Mouse (Mus musculus): ENCODE measurements around the gene Tdrkh. TPM values are rescaled to one million over a fixed set of nuclear protein-coding genes. Genes with fewer than 3 reads are reported as not detected.

Tdrkh gene
- 10 to 100 TPM; 35.2 to 36.0 TPM for total RNA-seq (2021)
- long read RNA-seq, experiment 1, full-length matches to known transcripts: 19 of 30 reads
- long read RNA-seq, experiment 1, partial matches to known transcripts: 2 of 30 reads
- long read RNA-seq, experiment 1, other reads (novel, unspliced or antisense): 9 of 30 reads
- long read RNA-seq, experiment 2, full-length matches to known transcripts: 19 of 27 reads
- long read RNA-seq, experiment 2, partial matches to known transcripts: 2 of 27 reads
- long read RNA-seq, experiment 2, other reads (novel, unspliced or antisense): 6 of 27 reads

DNA sequence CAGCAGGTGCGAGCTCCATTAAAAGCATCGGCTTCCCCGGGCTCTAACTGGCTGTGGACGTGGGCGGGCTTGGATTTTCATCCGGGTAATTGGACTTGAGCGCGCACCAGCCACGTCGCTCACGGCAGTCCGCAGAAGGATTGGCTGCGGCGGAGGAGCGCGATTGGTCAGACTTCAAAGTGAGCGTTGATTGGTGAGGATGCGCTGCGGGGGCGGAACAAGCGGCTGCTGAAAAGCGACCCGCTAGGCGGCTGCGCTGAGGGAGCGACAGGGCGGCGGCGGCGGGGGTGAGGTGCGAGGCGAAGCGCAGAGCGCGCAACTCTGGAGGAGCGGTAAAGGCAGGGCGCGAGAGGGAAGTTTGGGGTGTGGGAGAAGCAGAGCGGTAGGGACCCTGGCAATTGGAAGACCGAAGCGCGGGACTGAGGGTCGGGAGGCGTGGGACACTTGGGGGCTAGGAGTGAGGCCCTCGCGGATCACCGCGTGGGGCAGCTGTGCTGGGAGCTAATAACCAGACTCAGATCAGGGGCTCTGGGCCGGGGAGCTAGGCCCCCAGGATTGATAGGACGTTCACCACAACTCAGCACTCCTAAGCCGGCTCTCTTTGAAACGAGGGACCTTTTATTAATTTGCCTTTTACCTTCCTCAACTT, at the start of gene Tdrkh:
Tdrkh (plus strand) TSS at position 243 of the 649 bp plus-strand sequence.
- DNase-seq (ENCODE audit: low spot score in 2 of 2): peak; percentile 99
- intact Hi-C loops (cut with DNase I): loop anchor here (2.0 kb wide), 1 partner anchor 46 kb away; no protein-coding TSS in a partner anchor

DNA sequence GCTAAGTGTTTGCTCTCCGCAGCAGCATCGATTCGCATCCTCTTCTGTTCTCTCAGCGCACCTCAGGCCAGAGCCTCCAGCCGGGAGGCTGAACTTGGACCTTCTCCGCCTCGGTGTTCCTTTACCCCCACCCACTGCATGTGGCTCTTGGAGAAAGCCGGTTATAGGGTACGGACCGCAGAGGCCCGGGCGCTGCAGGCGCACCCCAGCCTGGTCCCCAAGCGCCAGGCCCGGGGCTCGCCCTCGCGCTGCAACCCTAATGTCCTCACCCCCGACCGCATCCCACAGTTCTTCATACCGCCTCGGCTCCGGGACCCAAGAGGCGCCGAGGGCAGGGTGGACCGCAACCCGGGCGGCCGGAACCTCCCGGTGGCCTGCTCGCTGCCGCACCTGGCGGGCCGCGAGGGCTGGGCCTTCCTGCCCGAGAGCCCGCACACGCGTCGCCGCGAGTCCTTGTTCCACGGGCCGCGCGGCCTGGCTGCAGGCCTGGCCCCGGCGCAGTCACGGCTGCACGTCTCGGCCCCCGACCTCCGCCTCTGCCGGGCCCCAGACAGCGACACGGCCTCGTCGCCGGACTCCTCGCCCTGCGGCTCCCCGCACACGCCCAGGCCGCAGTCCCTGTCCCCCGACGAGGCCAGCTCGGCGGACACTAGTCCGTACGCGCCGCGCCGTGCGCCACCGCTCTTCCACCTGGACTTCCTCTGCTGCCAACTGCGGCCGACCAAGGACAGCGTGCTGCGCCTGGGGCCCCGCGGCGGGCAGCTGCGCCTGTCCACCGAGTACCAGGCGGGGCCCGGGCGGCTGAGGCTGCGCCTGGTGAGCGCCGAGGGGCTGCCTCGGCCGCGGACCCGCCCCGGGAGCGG, 49.6 kb upstream of the Tdrkh start:
- intact Hi-C loops (cut with DNase I): no loop called here
- DNase-seq (ENCODE audit: low spot score in 2 of 2): peak in 1 of 2 experiments; percentile 27

DNA sequence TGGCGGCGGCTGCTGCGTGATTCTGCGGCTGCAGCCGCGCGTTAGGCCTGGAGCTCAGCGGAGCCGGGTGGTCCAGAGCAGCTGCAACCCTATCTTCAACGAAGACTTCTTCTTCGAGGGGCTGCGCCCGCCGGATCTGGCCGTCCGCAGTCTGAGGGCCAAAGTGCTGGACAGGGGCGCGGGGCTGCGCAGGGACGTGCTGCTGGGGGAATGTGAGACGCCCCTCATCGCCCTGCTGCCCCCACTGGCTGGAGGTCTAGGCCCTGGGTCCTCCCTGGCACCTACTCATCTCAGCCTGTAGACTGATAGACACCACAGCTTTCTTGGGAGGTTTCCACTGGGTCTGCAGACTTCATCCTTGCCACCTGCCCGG, 48.9 kb upstream of the Tdrkh start:
- intact Hi-C loops (cut with DNase I): no loop called here
- no peak for DNase-seq (ENCODE audit: low spot score in 2 of 2)

DNA sequence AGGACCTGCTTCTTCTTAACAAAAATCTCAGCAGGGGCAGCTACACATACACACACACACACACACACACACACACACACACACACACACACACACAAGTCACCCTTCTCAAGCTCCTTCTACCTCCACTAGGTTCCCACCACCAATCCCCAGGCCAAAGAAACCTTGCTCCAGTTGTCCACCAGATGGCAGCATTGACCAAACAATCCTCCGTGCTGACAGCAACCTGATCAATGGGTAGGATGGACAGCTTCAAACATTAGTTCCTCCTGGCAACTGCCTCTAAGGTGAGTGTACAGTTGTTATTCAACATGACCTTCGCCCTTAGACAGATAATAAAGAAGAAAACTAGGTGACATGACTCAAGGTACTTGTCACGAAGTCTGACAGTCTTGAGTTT, 46.3 kb upstream of the Tdrkh start:
- intact Hi-C loops (cut with DNase I): loop anchor here (2.0 to 5.0 kb wide), 2 partner anchors 46 to 76 kb away; partner anchors contain the start of genes Mrpl9, Oaz3 and Tdrkh
- DNase-seq (ENCODE audit: low spot score in 2 of 2): peak; percentile 73 to 88

DNA sequence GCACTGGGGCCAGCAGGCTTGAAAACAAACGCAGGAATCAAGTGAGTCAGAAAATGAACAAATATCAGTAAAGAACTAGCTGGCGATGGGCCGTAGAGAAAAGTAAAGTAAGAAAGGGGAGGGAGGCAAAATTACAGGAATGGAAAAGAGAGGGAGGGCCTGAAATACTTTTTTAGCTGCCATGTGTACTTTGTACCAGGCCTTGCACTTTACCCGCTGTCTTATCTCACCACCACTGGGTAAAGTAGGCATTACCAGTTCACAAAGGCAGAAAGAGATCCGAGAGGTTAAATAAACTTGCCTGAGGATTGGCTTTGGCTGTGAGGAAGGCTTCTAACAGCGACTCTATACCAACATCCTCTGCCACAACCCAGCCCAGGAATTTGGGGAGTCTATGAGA, 45.6 kb upstream of the Tdrkh start:
- intact Hi-C loops (cut with DNase I): loop anchor here (2.0 to 5.0 kb wide), 2 partner anchors 45 to 75 kb away; partner anchors contain the start of genes Mrpl9, Oaz3 and Tdrkh
- DNase-seq (ENCODE audit: low spot score in 2 of 2): no peak

DNA sequence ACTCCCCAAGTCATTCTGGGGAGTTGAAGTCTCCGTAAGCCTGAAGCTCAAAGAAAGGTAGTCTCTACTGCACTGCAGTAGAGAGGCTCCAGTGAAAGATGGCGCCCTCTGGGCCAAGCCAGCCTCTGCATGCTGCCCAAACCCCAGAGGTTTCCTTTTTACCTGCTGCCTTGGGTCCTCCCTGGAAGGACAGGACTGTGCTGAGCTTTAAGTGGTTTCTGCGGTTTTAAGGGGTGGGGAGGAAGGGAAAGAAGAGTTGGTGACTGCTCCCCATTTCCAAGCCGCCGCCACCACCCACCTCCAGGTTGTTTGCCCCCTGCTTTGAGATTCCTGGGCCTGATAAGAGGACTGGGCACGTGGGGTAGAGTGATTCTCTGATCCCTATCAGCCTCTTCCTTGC, 44.4 kb upstream of the Tdrkh start:
- intact Hi-C loops (cut with DNase I): loop anchor here (5.0 kb wide), 1 partner anchor 74 kb away; the partner anchor contains the start of genes Mrpl9 and Oaz3
- no peak for DNase-seq (ENCODE audit: low spot score in 2 of 2)

DNA sequence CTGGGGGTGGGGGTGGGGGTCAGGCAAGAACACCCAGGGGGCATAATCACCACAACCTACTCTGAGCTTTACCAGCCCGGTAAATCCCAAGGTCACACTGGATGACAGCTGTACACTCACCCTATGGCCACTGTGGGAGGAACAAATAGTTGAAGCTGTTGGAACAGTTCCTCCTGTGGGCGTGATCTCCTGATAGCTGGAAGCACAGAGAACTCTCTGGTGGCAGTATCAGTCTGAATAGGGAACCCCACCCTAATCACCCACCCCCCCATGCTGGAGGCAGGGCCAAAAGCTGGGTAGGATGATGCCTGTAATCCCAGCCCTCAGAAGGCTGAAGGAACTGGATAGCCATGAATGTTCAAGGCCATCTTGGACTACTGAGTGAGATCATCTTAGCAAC, 43.4 kb upstream of the Tdrkh start:
- DNase-seq (ENCODE audit: low spot score in 2 of 2): no peak
- intact Hi-C loops (cut with DNase I): loop anchor here (5.0 kb wide), 2 partner anchors 73 to 218 kb away; partner anchors contain the start of genes Mrpl9 and Oaz3

DNA sequence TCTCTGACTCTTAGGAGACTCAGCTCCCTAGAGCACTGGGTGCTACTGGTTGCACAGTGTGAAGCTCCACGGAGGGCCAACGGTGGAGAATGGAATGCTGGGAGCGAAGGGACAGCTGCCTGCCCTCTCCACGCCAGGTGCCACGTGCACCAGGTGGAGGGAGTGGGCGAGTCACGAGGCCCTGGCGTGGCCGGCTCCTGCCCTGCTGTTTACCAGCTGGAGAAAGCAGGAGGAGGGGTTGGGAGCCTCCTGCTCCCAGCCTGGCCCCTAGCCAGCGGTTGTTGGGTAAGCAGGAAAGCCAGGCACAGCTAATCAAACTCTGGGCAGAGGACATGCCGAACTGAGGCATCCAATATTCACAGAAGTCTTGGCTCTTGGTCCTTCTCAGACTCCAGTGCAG, 41.4 kb upstream of the Tdrkh start:
- peak; percentile 23 to 49 for DNase-seq (ENCODE audit: low spot score in 2 of 2)
- intact Hi-C loops (cut with DNase I): loop anchor here (5.0 kb wide), 1 partner anchor 216 kb away; no protein-coding TSS in a partner anchor

DNA sequence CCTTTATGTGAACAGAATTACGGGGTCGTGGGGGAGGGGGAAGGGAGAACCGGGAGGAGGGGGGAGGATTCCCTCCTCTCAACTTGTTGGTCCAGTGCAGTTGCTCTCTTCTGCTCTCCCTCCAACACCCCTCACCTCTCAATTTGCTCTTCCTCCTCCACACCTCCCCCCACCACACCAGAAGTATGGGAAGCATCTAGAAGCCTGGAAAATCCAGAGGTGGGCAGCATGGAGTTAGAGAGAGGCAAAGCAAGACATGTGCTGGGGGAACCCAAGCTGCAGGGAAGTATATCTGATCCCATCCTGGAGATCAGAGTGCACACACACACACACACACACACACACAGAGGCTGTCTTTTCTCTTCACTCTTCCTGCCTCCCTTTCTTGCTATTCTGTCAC, 41.0 kb upstream of the Tdrkh start:
- DNase-seq (ENCODE audit: low spot score in 2 of 2): no peak
- intact Hi-C loops (cut with DNase I): loop anchor here (5.0 kb wide), 1 partner anchor 215 kb away; no protein-coding TSS in a partner anchor

DNA sequence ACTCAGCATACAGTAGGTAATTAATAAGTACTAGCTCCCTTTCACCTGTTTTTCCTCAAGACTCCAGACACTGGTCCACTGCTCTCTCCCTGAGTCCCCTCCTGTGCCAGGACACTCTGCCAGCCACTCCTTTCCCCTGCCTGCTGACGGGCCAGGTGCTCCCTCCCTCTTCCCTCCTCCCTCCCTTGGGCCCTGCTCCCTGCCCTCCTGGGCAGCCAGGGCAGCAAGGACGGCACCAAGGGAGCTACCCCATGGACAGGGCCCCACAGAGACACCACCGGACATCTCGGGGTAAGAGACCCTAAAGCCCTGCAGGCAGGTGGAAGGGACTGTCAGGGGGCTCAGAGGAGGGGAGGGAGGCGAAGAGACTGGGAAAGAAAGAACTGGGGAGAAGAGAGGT, 40.4 kb upstream of the Tdrkh start, which contains the start of gene Rorc:
Rorc (plus strand) TSS at position 154 of the 400 bp plus-strand sequence.
- intact Hi-C loops (cut with DNase I): loop anchor here (5.0 kb wide), 1 partner anchor 215 kb away; no protein-coding TSS in a partner anchor

DNA sequence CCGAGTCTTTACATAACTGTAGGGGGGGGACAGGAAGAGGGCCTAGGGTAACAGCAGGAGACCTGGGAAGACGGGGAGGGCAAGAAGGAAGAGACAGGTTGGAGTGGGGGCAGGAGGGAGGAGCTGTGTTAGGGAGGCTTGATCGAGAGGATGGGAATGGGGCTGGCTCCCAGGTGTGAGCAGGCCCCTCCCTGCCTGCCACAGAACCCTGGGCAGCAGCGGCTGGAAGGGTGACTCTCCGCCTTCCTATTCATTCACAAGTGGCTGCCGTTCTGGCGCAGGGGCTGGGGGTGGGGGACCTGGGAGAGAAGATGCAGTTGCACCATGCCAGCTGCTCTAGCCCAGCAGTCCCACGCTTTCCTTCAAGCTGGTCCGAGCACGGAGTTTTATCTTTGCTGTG, 40.0 kb upstream of the Tdrkh start:
- peak in 1 of 2 experiments; percentile 18 for DNase-seq (ENCODE audit: low spot score in 2 of 2)
- intact Hi-C loops (cut with DNase I): loop anchor here (5.0 kb wide), 1 partner anchor 214 kb away; no protein-coding TSS in a partner anchor

More for the DNA sequence above, 40.4 kb upstream of the Tdrkh start, which contains the start of gene Rorc:
- DNase-seq (ENCODE audit: low spot score in 2 of 2): no peak

DNA sequence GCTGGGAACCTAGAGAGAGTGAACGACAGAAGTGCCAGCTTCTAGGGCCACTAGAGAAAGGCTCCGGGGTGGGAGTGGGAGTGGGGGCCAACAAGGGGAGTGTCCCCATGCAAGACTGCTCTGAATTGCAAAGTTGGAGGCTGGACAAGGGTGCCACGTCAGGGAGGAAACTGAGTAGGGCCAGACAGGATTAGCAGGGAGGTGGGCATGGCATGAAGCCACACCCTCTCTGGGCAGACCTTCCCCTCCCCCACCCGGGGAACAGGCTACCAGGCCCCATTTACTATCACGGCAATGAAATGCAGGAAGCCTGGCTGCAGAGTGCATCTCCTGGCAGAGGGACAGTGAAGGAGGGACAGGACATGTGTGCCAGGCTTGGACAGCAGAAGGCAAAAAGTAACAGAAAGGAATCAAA, 39.5 kb upstream of the Tdrkh start:
- intact Hi-C loops (cut with DNase I): loop anchor here (5.0 kb wide), 1 partner anchor 214 kb away; no protein-coding TSS in a partner anchor

DNA sequence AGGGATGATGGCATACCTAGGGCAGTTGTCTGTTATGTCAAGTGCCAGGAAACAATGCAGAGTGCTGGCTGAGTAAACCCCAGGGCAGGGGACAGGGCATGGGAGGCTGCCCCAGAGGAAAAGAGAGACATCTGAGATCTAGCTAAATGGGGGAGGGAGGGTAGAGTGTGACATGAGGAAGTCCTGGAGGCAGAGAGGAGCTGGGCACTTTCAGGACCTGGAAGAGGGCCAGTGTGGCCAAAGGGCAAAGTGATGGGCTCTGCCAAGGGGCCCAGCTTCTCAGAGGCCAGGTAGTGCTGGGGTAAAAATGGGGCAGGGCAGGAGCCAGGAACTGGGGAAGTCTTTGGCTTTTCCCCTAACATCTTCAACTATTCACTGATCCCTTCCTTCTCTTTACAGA, 38.4 kb upstream of the Tdrkh start:
- intact Hi-C loops (cut with DNase I): loop anchor here (5.0 kb wide), 1 partner anchor 213 kb away; no protein-coding TSS in a partner anchor
- no peak for DNase-seq (ENCODE audit: low spot score in 2 of 2)

More for the DNA sequence above, 39.5 kb upstream of the Tdrkh start:
- no peak for DNase-seq (ENCODE audit: low spot score in 2 of 2)

DNA sequence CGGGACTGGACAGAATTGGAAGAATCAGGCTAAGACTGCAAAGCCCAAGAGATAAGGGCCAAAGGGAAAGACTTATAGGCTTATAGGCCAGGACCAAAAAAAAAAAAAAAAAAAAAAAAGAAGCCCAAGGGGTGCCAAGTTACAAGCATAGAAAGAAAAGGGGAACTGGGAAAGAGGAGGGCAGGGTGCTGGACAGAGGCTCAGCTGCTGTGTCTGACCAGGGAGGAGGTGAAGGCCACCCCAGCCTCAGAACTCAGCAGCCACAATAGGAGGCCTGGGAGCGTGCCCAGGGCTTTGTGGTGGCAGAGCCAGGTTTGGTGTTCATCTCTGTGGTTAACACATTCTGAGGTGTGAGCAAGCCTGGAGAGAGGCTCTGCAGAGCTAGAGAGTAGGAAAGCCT, 37.9 kb upstream of the Tdrkh start:
- intact Hi-C loops (cut with DNase I): no loop called here

DNA sequence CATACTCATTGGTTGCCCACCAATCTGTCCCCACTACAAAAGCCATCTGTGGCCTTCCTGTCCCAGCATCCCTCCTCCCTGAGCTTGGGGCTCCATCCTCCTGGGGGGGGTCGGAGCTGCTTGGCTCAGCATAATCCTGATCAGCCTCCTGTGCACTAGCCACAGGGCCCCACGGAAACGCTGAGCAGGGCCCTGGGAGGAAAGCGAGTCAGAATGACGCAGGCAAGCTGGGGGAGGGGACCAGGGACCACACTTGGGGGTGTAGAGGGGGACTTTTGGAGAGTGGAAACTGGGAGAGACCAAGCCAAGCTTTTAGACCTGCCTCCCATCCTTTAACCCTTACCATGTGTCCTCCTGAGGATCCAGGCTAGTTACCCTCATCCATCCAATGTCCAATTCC, 37.2 kb upstream of the Tdrkh start:
- intact Hi-C loops (cut with DNase I): no loop called here
- no peak for DNase-seq (ENCODE audit: low spot score in 2 of 2)

More for the DNA sequence above, 37.9 kb upstream of the Tdrkh start:
- DNase-seq (ENCODE audit: low spot score in 2 of 2): no peak

DNA sequence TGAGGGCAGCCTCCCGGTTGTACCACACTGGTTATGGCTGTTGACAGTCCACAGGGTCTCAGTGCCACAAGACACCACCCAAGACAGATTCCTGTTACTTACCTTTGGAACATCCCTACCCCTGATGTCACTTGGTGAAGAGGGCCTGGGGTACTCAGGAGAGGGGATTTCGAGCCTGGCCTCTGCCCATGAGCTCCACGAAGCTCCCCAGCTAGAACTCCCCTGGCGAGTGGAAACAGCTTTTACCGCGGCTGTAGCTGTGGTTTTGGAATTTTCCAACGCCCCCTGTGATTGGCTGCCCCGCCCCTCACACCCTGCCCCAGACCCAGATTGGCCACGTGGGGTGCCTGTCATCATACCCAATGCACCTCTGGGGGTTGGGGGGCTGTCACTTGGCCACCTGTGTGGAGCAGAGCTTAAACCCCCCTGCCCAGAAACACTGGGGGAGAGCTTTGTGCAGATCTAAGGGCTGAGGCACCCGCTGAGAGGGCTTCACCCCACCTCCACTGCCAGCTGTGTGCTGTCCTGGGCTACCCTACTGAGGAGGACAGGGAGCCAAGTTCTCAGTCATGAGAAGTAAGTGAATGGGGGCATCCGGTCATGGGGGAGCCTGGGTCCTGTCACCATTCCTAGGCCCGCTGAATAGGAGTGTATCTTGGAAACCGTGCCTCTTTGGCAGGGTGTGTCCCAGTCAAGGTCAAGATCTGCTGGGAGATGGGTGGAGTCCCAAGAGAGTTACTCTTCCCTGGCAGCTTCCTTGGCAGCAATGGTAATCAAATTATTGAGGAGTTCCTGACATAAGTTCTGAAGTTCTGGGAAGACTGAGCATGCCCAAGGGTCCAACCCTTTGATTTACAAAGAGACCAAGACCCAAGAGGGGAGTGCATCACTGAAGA, 35.8 kb upstream of the Tdrkh start:
- no peak for DNase-seq (ENCODE audit: low spot score in 2 of 2)
- intact Hi-C loops (cut with DNase I): no loop called here

DNA sequence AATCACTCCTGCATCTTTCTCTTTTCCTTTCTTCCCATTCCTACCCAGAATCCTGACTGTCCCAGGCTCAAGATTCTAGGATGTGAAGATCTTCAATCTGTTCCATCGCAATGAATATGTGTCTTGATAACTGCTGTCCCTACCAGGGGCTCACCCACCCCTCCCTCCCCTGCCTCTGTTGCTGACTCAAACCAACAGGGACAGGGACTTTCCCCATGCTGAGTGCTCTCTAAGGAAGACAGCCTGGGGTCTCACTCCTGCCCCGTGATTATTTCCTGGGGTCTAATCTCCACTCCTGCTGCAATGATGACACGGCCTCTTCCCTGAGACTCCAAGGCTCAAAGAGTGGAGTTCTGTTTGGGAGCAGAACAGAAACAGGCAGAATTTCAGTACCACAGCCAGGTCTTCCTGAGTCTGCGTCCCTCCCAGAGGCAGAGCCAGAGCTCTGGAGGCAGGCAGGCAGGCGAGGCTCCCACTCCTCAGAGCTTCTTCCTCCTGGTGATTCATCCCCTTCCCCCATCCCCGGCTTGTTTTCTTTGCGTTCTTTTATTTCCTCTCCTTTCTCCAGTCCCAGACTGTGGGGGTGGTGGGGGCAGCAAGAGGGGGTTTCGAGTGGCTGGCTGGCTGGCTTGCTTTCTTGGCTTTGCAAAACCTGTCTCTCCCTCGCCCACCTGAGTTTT, 33.1 kb upstream of the Tdrkh start:
- intact Hi-C loops (cut with DNase I): no loop called here
- peak in 1 of 2 experiments; percentile 26 for DNase-seq (ENCODE audit: low spot score in 2 of 2)

DNA sequence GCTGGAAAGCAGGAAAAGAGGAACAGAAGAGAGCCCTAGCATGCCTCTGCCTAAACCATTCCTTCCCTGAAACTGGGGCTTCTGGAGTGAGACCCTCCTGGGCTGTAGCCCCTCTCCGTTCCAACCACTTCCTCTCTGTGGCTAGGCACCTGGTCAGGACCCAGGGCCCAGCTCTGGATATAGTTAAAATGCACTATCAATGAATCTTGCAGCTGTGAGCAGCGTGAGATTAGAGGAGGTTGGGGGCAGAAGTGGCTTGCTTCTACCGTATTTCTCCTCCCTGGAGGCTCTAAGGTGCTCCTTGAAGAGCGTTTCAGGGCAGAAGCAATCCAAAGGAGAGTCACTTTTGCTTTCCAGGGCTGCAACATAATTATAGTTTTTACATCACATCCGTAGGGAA, 30.8 kb upstream of the Tdrkh start:
- intact Hi-C loops (cut with DNase I): no loop called here
- no peak for DNase-seq (ENCODE audit: low spot score in 2 of 2)

Measured in left cerebral cortex, postnatal 14 days (tissue).